Mouse (Mus musculus): ENCODE results near the gene Bco2. TPM values are rescaled to one million over a fixed set of nuclear protein-coding genes. Genes with fewer than 3 reads are reported as not detected.
A peak's percentile ranks its signal among the peaks of the same experiment; 100 is the strongest.

Bco2 gene
- polyA plus RNA-seq, 1 experiment from 2014 or later, result 0.17 TPM

- ATAC-seq (replicated peaks; ENCODE audit: low FRiP score, low read depth) (no peak), DNase-seq (ENCODE audit: low spot score) (no peak)
- Histone ChIP-seq H3K36me3 (ENCODE audit: insufficient read depth, low read length) (peaks cover 33% of the 10 kb centered on the region), H3K4me1 (replicated peaks; ENCODE audit: insufficient read depth, low read length) (peaks cover 6% of the 10 kb centered on the region; the same call in 1 of the 2 replicates), H3K4me2 (ENCODE audit: low read length) (no peak overlapping the region), H3K27me3 (ENCODE audit: insufficient read depth, low read length) (no peaks in the 10 kb centered on the region), H3K9me3 (replicated peaks; ENCODE audit: low read length) (no peaks in the 10 kb centered on the region), H3K9ac (ENCODE audit: low read depth, low read length) (no peak overlapping the region), H3K4me3 (replicated peaks; ENCODE audit: low read depth, low read length) (no peak overlapping the region), H3K27ac (no peak overlapping the region)
- 92% methylated on average over 8 of the region's 8 CpGs for WGBS
- no peak for TF ChIP-seq CTCF (IDR thresholded peaks at IDR 0.05; ENCODE audit: low read depth)
Measured at GRCm38 (mm10) chr9:50596973-50597372, 42.0 kb upstream of the Bco2 start.

GRCm38 (mm10) chr9:50594794-50595417, 39.9 kb upstream of the Bco2 start:
- Histone ChIP-seq H3K4me3 (replicated peaks; ENCODE audit: low read depth, low read length) (no peak overlapping the region), H3K9ac (ENCODE audit: low read depth, low read length) (no peak overlapping the region), H3K27ac (peak overlapping the region; percentile 37; the same call in 1 of the 2 replicates), H3K4me1 (replicated peaks; ENCODE audit: insufficient read depth, low read length) (0 out of 2 replicates have a peak, but pooled peaks cover 6% of the 10 kb centered on the region), H3K36me3 (ENCODE audit: insufficient read depth, low read length) (peaks cover 33% of the 10 kb centered on the region), H3K27me3 (ENCODE audit: insufficient read depth, low read length) (no peaks in the 10 kb centered on the region), H3K4me2 (ENCODE audit: low read length) (no peak overlapping the region), H3K9me3 (replicated peaks; ENCODE audit: low read length) (no peaks in the 10 kb centered on the region)
- DNase-seq (ENCODE audit: low spot score) (peak; percentile 8), ATAC-seq (replicated peaks; ENCODE audit: low FRiP score, low read depth) (peak; percentile 53; the same call in 1 of the 2 replicates)
- no peak for TF ChIP-seq CTCF (IDR thresholded peaks at IDR 0.05; ENCODE audit: low read depth)
- WGBS, result 68% methylated on average over 12 of the region's 12 CpGs

GRCm38 (mm10) chr9:50593544-50593943, 38.6 kb upstream of the Bco2 start:
- H3K4me2 ChIP-seq (ENCODE audit: low read length), result no peak overlapping the region
- no peaks in the 10 kb centered on the region for H3K9me3 ChIP-seq (replicated peaks; ENCODE audit: low read length)
- peaks cover 28% of the 10 kb centered on the region for H3K36me3 ChIP-seq (ENCODE audit: insufficient read depth, low read length)
- 96% methylated on average over 3 of the region's 3 CpGs for WGBS
- peak; percentile 65 for TF ChIP-seq CTCF (IDR thresholded peaks at IDR 0.05; ENCODE audit: low read depth)
- no peak for ATAC-seq (replicated peaks; ENCODE audit: low FRiP score, low read depth)
- no peak overlapping the region for H3K9ac ChIP-seq (ENCODE audit: low read depth, low read length)
- H3K4me1 ChIP-seq (replicated peaks; ENCODE audit: insufficient read depth, low read length), result 0 out of 2 replicates have a peak, but pooled peaks cover 6% of the 10 kb centered on the region
- no peak overlapping the region for H3K27ac ChIP-seq
- H3K4me3 ChIP-seq (replicated peaks; ENCODE audit: low read depth, low read length), result no peak overlapping the region
- peak; percentile 24 for DNase-seq (ENCODE audit: low spot score)
- H3K27me3 ChIP-seq (ENCODE audit: insufficient read depth, low read length), result no peaks in the 10 kb centered on the region

GRCm38 (mm10) chr9:50592955-50593354, 38.0 kb upstream of the Bco2 start:
- no peaks in the 10 kb centered on the region for H3K9me3 ChIP-seq (replicated peaks; ENCODE audit: low read length)
- no peak overlapping the region for H3K27ac ChIP-seq

GRCm38 (mm10) chr9:50590856-50591518, 36.0 kb upstream of the Bco2 start:
- Histone ChIP-seq H3K9me3 (replicated peaks; ENCODE audit: low read length) (no peaks in the 10 kb centered on the region), H3K4me3 (replicated peaks; ENCODE audit: low read depth, low read length) (no peak overlapping the region), H3K27ac (no peak overlapping the region), H3K4me1 (replicated peaks; ENCODE audit: insufficient read depth, low read length) (0 out of 2 replicates have a peak, but pooled peaks cover 6% of the 10 kb centered on the region), H3K4me2 (ENCODE audit: low read length) (no peak overlapping the region), H3K27me3 (ENCODE audit: insufficient read depth, low read length) (no peaks in the 10 kb centered on the region), H3K9ac (ENCODE audit: low read depth, low read length) (no peak overlapping the region), H3K36me3 (ENCODE audit: insufficient read depth, low read length) (peaks cover 5% of the 10 kb centered on the region; the same call in 1 of the 2 replicates)
- ATAC-seq (replicated peaks; ENCODE audit: low FRiP score, low read depth) (no peak), DNase-seq (ENCODE audit: low spot score) (peak; percentile 5)
- no peak for TF ChIP-seq CTCF (IDR thresholded peaks at IDR 0.05; ENCODE audit: low read depth)
- 79% methylated on average over 10 of the region's 10 CpGs for WGBS

More at GRCm38 (mm10) chr9:50592955-50593354, 38.0 kb upstream of the Bco2 start:
- Histone ChIP-seq H3K4me3 (replicated peaks; ENCODE audit: low read depth, low read length) (no peak overlapping the region), H3K36me3 (ENCODE audit: insufficient read depth, low read length) (peaks cover 23% of the 10 kb centered on the region), H3K4me2 (ENCODE audit: low read length) (no peak overlapping the region), H3K4me1 (replicated peaks; ENCODE audit: insufficient read depth, low read length) (0 out of 2 replicates have a peak, but pooled peaks cover 6% of the 10 kb centered on the region), H3K9ac (ENCODE audit: low read depth, low read length) (no peak overlapping the region), H3K27me3 (ENCODE audit: insufficient read depth, low read length) (no peaks in the 10 kb centered on the region)
- 88% methylated on average over 9 of the region's 9 CpGs for WGBS
- ATAC-seq (replicated peaks; ENCODE audit: low FRiP score, low read depth) (no peak), DNase-seq (ENCODE audit: low spot score) (no peak)
- no peak for TF ChIP-seq CTCF (IDR thresholded peaks at IDR 0.05; ENCODE audit: low read depth)

- no peak for ATAC-seq (replicated peaks; ENCODE audit: low FRiP score, low read depth)
- Histone ChIP-seq H3K4me1 (replicated peaks; ENCODE audit: insufficient read depth, low read length) (no peaks in the 10 kb centered on the region), H3K9ac (ENCODE audit: low read depth, low read length) (no peak overlapping the region), H3K4me3 (replicated peaks; ENCODE audit: low read depth, low read length) (no peak overlapping the region), H3K4me2 (ENCODE audit: low read length) (no peak overlapping the region), H3K36me3 (ENCODE audit: insufficient read depth, low read length) (no peaks in the 10 kb centered on the region), H3K9me3 (replicated peaks; ENCODE audit: low read length) (no peaks in the 10 kb centered on the region), H3K27ac (no peak overlapping the region), H3K27me3 (ENCODE audit: insufficient read depth, low read length) (no peaks in the 10 kb centered on the region)
- WGBS, result 68% methylated on average over 4 of the region's 4 CpGs
- TF ChIP-seq CTCF (IDR thresholded peaks at IDR 0.05; ENCODE audit: low read depth), result no peak
- no peak for DNase-seq (ENCODE audit: low spot score)
Measured at GRCm38 (mm10) chr9:50586955-50587354, 32.0 kb upstream of the Bco2 start.

Data from kidney, postnatal 0 days (tissue).